Mouse (Mus musculus): ENCODE results near the gene Cyp2c55.
A peak's percentile ranks its signal among the peaks of the same experiment; 100 is the strongest.

The Cyp2c55 gene

DNA sequence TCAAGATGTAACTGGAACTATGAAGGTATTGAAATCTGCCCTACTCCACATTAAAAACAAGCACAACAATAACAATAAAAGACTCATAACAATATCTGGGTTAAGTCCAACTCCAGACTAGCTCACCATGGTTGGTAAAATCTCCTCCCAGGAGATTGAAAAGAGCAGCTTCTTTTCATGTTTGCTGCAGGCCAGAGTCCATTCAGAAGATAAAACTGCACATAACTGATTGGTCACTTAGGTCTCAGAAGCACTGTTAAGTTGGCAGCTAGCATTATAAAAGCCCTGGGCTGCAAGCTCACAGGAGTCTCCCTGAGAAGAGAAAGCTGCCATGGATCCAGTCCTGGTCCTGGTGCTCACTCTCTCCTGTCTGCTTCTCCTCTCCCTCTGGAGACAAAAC is at the start of gene Cyp2c55:
Gene Cyp2c55 (plus strand): TSS at position 305 of the 400 bp plus-strand sequence.
- ATAC-seq (ENCODE audit: insufficient number of reproducible peaks, low FRiP score, low TSS enrichment) = no peak

- no peak for ATAC-seq (ENCODE audit: insufficient number of reproducible peaks, low FRiP score, low TSS enrichment)
These were observed 36.1 kb upstream of the Cyp2c55 start for GRCm38 (mm10) chr19:38970741-38971140.

- no peak for ATAC-seq (ENCODE audit: insufficient number of reproducible peaks, low FRiP score, low TSS enrichment)
These were observed 34.2 kb upstream of the Cyp2c55 start for GRCm38 (mm10) chr19:38972581-38972980.

DNA sequence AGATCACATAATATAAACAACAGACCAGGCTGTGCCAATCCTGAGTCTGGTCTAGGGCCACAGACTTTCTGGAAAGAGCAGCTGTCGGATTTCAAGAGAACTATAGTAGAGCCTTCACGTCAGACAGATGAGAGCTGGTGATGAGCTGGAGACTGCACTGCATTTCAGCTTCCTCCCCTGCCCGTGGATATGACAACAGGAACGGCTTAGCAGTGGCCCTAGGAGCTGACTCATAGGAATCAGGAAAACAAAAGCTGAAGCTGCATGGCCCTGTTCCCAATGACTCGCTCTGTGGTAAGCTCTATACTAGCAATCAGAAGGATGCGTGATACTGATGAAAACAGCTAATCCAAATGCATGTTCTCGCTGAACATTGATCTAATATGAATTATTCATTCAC is 33.2 kb upstream of the Cyp2c55 start:
- ATAC-seq (ENCODE audit: insufficient number of reproducible peaks, low FRiP score, low TSS enrichment) = no peak

GRCm38 (mm10) chr19:38976269-38976668 is 30.6 kb upstream of the Cyp2c55 start:
- no peak for ATAC-seq (ENCODE audit: insufficient number of reproducible peaks, low FRiP score, low TSS enrichment)

GRCm38 (mm10) chr19:38981966-38982365 is 24.9 kb upstream of the Cyp2c55 start:
- ATAC-seq (ENCODE audit: insufficient number of reproducible peaks, low FRiP score, low TSS enrichment) = 0 out of 2 replicates have a peak, but pooled peaks have one; percentile 15

- ATAC-seq (ENCODE audit: insufficient number of reproducible peaks, low FRiP score, low TSS enrichment) = no peak
These were observed 8.6 kb upstream of the Cyp2c55 start for GRCm38 (mm10) chr19:38998248-38998647.

- no peak for ATAC-seq (ENCODE audit: insufficient number of reproducible peaks, low FRiP score, low TSS enrichment)
These were observed 8.1 kb upstream of the Cyp2c55 start for GRCm38 (mm10) chr19:38998676-38999075.

DNA sequence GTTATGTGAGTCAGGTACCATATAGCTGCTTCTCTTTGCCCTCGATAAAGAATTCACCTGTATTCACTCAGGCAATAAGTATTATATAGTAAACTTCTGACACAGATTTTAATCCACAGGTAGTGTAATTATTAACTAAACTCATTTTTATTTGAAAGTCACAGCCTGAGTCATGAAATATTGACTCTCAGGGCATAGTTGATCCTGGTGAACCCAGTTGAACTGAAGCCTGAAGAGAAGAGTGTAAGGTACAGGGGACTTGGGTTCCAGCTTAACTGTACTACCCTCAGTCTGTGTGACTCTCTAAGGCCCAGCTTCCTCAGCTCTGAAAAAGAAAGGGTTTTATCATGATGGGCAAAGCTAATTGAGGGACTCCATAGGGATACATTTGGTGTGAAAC is 1.7 kb upstream of the Cyp2c55 start:
- ATAC-seq (ENCODE audit: insufficient number of reproducible peaks, low FRiP score, low TSS enrichment) = no peak

DNA sequence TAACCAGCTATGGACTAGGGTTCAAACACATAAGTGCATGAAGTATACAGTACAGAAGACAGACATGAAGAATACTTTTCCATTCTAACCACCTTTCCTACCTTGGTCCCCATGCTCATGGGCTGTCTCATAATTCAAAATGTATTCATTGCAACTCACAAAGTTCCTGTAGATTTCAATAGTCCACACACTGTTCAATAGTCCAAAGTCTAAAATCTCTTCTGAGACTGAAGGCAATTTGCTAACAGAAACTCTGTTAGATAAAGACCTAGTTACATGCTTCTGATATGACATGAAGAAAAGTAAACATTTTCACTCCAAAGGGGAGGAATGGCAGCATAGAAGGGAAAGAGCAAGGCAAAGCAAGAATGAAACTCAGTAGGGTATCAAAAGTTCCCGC is 51.1 kb downstream of the Cyp2c55 start:
- ATAC-seq (ENCODE audit: insufficient number of reproducible peaks, low FRiP score, low TSS enrichment) = no peak

DNA sequence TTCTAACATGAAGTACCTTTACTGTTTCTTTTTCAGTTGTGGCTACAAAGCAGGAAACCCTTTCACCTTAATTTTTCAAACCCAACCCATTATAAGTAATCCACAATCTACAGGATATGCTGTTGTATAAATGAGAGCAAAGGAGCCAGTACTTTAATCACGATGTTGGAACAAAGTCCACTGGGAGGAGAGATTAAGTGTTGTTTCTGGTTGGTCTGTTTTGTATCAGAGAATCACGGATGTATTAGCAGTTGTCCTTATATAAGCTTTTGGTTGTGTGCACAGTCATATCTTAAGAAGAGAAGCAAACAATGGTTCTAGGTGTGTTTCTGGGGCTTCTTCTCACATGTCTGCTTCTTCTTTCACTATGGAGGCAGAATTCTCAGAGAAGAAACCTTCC is 53.9 kb downstream of the Cyp2c55 start, which contains the start of gene Cyp2c65:
Gene Cyp2c65 (plus strand): TSS at position 297 of the 400 bp plus-strand sequence.
- ATAC-seq (ENCODE audit: insufficient number of reproducible peaks, low FRiP score, low TSS enrichment) = no peak

Data from cerebellum, adult (tissue).